7 mouse cellular contexts compared by ENCODE assay signal in genomic region chr5:137530588-137531413, GRCm38 (mm10). TPM values are rescaled to one million over a fixed set of nuclear protein-coding genes. Genes with fewer than 3 reads are reported as not detected.
A peak's percentile ranks its signal among the peaks of the same experiment; 100 is the strongest.
DNase-seq lines count a peak whose midpoint lies in the region; ATAC-seq and TF ChIP-seq lines count a peak whose summit lies in the region.

No protein-coding gene starts in this region.

- no peak for TF ChIP-seq EP300 in MEL (IDR thresholded peaks at IDR 0.05; ENCODE audit: low read depth in 1 of 2, low read length in 2 of 2)

- H3K27ac ChIP-seq in MEL (ENCODE audit: control insufficient read depth, low read depth, low read length), result no peak overlapping the region
- peak overlapping the region; percentile 98 for H3K27ac ChIP-seq in forebrain, postnatal 0 days (ENCODE audit: low read depth, low read length)
- peak overlapping the region; percentile 95 for H3K27ac ChIP-seq in hindbrain, embryonic 10.5 days

- no peak overlapping the region for H3K9ac ChIP-seq in MEL (ENCODE audit: control insufficient read depth, low read depth, low read length, poor library complexity, severe bottlenecking)
- H3K9ac ChIP-seq in forebrain, postnatal 0 days, result peak overlapping the region; percentile 98

- peak overlapping the region; percentile 1 to 99; a peak in 3 of 4 replicates for H3K4me3 ChIP-seq in MEL (ENCODE audit: control insufficient read depth in 1 of 2, insufficient read depth in 1 of 2, low read depth in 2 of 2, low read length in 2 of 2)
- peak overlapping the region; percentile 58 for H3K4me3 ChIP-seq in forebrain, postnatal 0 days (ENCODE audit: low read depth, low read length)
- peak overlapping the region; percentile 82 for H3K4me3 ChIP-seq in hindbrain, embryonic 10.5 days

- peaks cover 4 to 5% of the 10 kb centered on the region in 2 experiments; a peak in 1 of 4 replicates for H3K4me1 ChIP-seq in MEL (ENCODE audit: control insufficient read depth in 1 of 2, insufficient read depth in 2 of 2, low read length in 2 of 2)
- H3K4me1 ChIP-seq in forebrain, postnatal 0 days (ENCODE audit: insufficient read depth), result no peaks in the 10 kb centered on the region
- H3K4me1 ChIP-seq in hindbrain, embryonic 10.5 days (replicated peaks), result peaks cover 66% of the 10 kb centered on the region

- TF ChIP-seq RAD21 in MEL (IDR thresholded peaks at IDR 0.05; ENCODE audit: low read depth, low read length), result no peak

- H3K4me2 ChIP-seq in forebrain, postnatal 0 days (ENCODE audit: low read depth), result peak overlapping the region; percentile 90

- DNase-seq in MEL (ENCODE audit: low read depth, low spot score), result peak; percentile 44
- peak; percentile 46 for DNase-seq in c-Kit-positive CD71-positive TER-119-positive erythroid progenitor cells, embryonic 14.5 days (ENCODE audit: low spot score)
- peak; percentile 68 for DNase-seq in forebrain, postnatal 0 days
- DNase-seq in hindbrain, embryonic 10.5 days (ENCODE audit: low spot score), result peak; percentile 73
- DNase-seq in layer of hippocampus, postnatal 14 days (ENCODE audit: low spot score in 2 of 2), result peak; percentile 56 to 83
- DNase-seq in lung, postnatal 25 days (ENCODE audit: low spot score), result peak; percentile 71
- peak; percentile 82 to 88 for DNase-seq in right cerebral cortex, adult 2 months (ENCODE audit: low spot score in 2 of 2)

- H3K9me3 ChIP-seq in MEL (replicated peaks; ENCODE audit: insufficient read depth, low read length), result no peaks in the 10 kb centered on the region
- H3K9me3 ChIP-seq in forebrain, postnatal 0 days (ENCODE audit: low read length), result no peaks in the 10 kb centered on the region
- no peaks in the 10 kb centered on the region for H3K9me3 ChIP-seq in hindbrain, embryonic 10.5 days

- WGBS in forebrain, postnatal 0 days, result under 1% methylated on average over 44 of the region's 46 CpGs
- WGBS in hindbrain, embryonic 10.5 days, result under 1% methylated on average over 46 of the region's 46 CpGs

- no peak for TF ChIP-seq CTCF in MEL (IDR thresholded peaks at IDR 0.05 in 2 of 3, conservative IDR thresholded peaks at IDR 0.05 in 1 of 3; ENCODE audit: control insufficient read depth in 1 of 3, insufficient read depth in 1 of 3, low read depth in 2 of 3, low read length in 3 of 3, poor library complexity in 1 of 3, severe bottlenecking in 1 of 3)
- TF ChIP-seq CTCF in forebrain, postnatal 0 days (IDR thresholded peaks at IDR 0.05; ENCODE audit: low read depth), result no peak

- ATAC-seq in forebrain, postnatal 0 days, result peak; percentile 78

- H3K36me3 ChIP-seq in MEL (ENCODE audit: control insufficient read depth in 1 of 2, insufficient read depth in 2 of 2, low read length in 2 of 2), result peaks cover 2 to 6% of the 10 kb centered on the region in 2 experiments
- H3K36me3 ChIP-seq in forebrain, postnatal 0 days (ENCODE audit: insufficient read depth), result peaks cover 37% of the 10 kb centered on the region
- peaks cover 47% of the 10 kb centered on the region for H3K36me3 ChIP-seq in hindbrain, embryonic 10.5 days

- peaks cover 28% of the 10 kb centered on the region for H3K79me2 ChIP-seq in MEL (ENCODE audit: control insufficient read depth, insufficient read depth, low read length, poor library complexity)

- H3K27me3 ChIP-seq in MEL (ENCODE audit: control insufficient read depth in 1 of 2, insufficient read depth in 2 of 2, low read length in 2 of 2), result no peaks in the 10 kb centered on the region
- no peaks in the 10 kb centered on the region for H3K27me3 ChIP-seq in forebrain, postnatal 0 days (ENCODE audit: insufficient read depth, low read length)
- H3K27me3 ChIP-seq in hindbrain, embryonic 10.5 days (ENCODE audit: insufficient read depth, poor library complexity, severe bottlenecking), result no peaks in the 10 kb centered on the region

- no peak for TF ChIP-seq POLR2A in MEL (IDR thresholded peaks at IDR 0.05; ENCODE audit: control insufficient read depth in 1 of 2, insufficient read depth in 1 of 2, low read depth in 1 of 2, low read length in 2 of 2, poor library complexity in 1 of 2)

TF ChIP-seq in MEL, 35 proteins besides CTCF, POLR2A, EP300 and RAD21:
- TF ChIP-seq ZMIZ1 (IDR thresholded peaks at IDR 0.05; ENCODE audit: low read depth, low read length) (no peak), MAZ (IDR thresholded peaks at IDR 0.05; ENCODE audit: low read depth, low read length) (peak; percentile 25; the same call in 1 of the 2 replicates)
TF ChIP-seq in MEL: peak in this region for 1.

RNA-seq across cellular contexts. Expression of gene Epo, which starts 2.2 kb away (rescaled TPM):
- not detected in 2 replicates for total RNA-seq in MEL (2012; rRNA removed)
- polyA plus RNA-seq in MEL (2012; ENCODE audit: insufficient read depth in 1 of 2, insufficient read length in 2 of 2, low read depth in 1 of 2, low replicate concordance in 2 of 2, missing spikeins in 1 of 2), result not detected
- not detected in 2 replicates for total RNA-seq in forebrain, postnatal 0 days (2014; rRNA removed)
- not detected in 2 replicates for polyA plus RNA-seq in forebrain, postnatal 0 days (2015; fragmentation: Nextera tagmentation; extraction: Ambion mirVana)
- 1.3 and 4.5 TPM in 2 replicates for polyA plus RNA-seq in hindbrain, embryonic 10.5 days (2016; fragmentation: Nextera tagmentation; extraction: Ambion mirVana)
- total RNA-seq in layer of hippocampus, postnatal 14 days (2021), result not detected

RNA-seq across cellular contexts. Expression of gene Gnb2, which starts 2.5 kb away (rescaled TPM):
- 531 and 548 TPM in 2 replicates for total RNA-seq in MEL (2012; rRNA removed)
- polyA plus RNA-seq in MEL (2012; ENCODE audit: insufficient read depth in 1 of 2, insufficient read length in 2 of 2, low read depth in 1 of 2, low replicate concordance in 2 of 2, missing spikeins in 1 of 2), result 100 to 1,000 TPM in 1 of 2 experiments, not detected in 1; 550 TPM
- 1,237 and 1,339 TPM in 2 replicates for total RNA-seq in forebrain, postnatal 0 days (2014; rRNA removed)
- polyA plus RNA-seq in forebrain, postnatal 0 days (2015; fragmentation: Nextera tagmentation; extraction: Ambion mirVana), result 766 and 769 TPM in 2 replicates
- polyA plus RNA-seq in hindbrain, embryonic 10.5 days (2016; fragmentation: Nextera tagmentation; extraction: Ambion mirVana), result 387 and 460 TPM in 2 replicates
- total RNA-seq in layer of hippocampus, postnatal 14 days (2021), result 100 to 1,000 TPM; 704 to 770 TPM

RNA-seq across cellular contexts. Expression of gene Gigyf1, which starts 12.5 kb away (rescaled TPM):
- total RNA-seq in MEL (2012; rRNA removed), result 5.1 and 6.8 TPM in 2 replicates
- 10 to 100 TPM in 1 of 2 experiments, not detected in 1; 24.6 TPM for polyA plus RNA-seq in MEL (2012; ENCODE audit: insufficient read depth in 1 of 2, insufficient read length in 2 of 2, low read depth in 1 of 2, low replicate concordance in 2 of 2, missing spikeins in 1 of 2)
- total RNA-seq in forebrain, postnatal 0 days (2014; rRNA removed), result 21.1 and 25.2 TPM in 2 replicates
- polyA plus RNA-seq in forebrain, postnatal 0 days (2015; fragmentation: Nextera tagmentation; extraction: Ambion mirVana), result 6.1 and 10.6 TPM in 2 replicates
- 14.7 and 14.9 TPM in 2 replicates for polyA plus RNA-seq in hindbrain, embryonic 10.5 days (2016; fragmentation: Nextera tagmentation; extraction: Ambion mirVana)
- 10 to 100 TPM; 40.5 to 48.8 TPM for total RNA-seq in layer of hippocampus, postnatal 14 days (2021)

RNA-seq across cellular contexts. Expression of gene Actl6b, which starts 22.5 kb away (rescaled TPM):
- 0.15 TPM in 1 of 2 replicates, not detected in the other for total RNA-seq in MEL (2012; rRNA removed)
- not detected for polyA plus RNA-seq in MEL (2012; ENCODE audit: insufficient read depth in 1 of 2, insufficient read length in 2 of 2, low read depth in 1 of 2, low replicate concordance in 2 of 2, missing spikeins in 1 of 2)
- 234 and 254 TPM in 2 replicates for total RNA-seq in forebrain, postnatal 0 days (2014; rRNA removed)
- polyA plus RNA-seq in forebrain, postnatal 0 days (2015; fragmentation: Nextera tagmentation; extraction: Ambion mirVana), result 256 and 281 TPM in 2 replicates
- 10.3 and 47.6 TPM in 2 replicates for polyA plus RNA-seq in hindbrain, embryonic 10.5 days (2016; fragmentation: Nextera tagmentation; extraction: Ambion mirVana)
- total RNA-seq in layer of hippocampus, postnatal 14 days (2021), result 100 to 1,000 TPM; 128 to 133 TPM

RNA-seq across cellular contexts. Expression of gene Pop7, which starts 28.5 kb away (rescaled TPM):
- total RNA-seq in MEL (2012; rRNA removed), result 73.8 and 79.8 TPM in 2 replicates
- 10 to 100 TPM in 1 of 2 experiments, not detected in 1; 61.1 TPM for polyA plus RNA-seq in MEL (2012; ENCODE audit: insufficient read depth in 1 of 2, insufficient read length in 2 of 2, low read depth in 1 of 2, low replicate concordance in 2 of 2, missing spikeins in 1 of 2)
- 79.1 and 80.6 TPM in 2 replicates for total RNA-seq in forebrain, postnatal 0 days (2014; rRNA removed)
- 99.2 and 110 TPM in 2 replicates for polyA plus RNA-seq in forebrain, postnatal 0 days (2015; fragmentation: Nextera tagmentation; extraction: Ambion mirVana)
- polyA plus RNA-seq in hindbrain, embryonic 10.5 days (2016; fragmentation: Nextera tagmentation; extraction: Ambion mirVana), result 56.1 and 70.9 TPM in 2 replicates
- 10 to 100 TPM; 32.9 to 37.1 TPM for total RNA-seq in layer of hippocampus, postnatal 14 days (2021)
